Mouse (Mus musculus): ENCODE results near the gene Dbndd2.
A peak's percentile ranks its signal among the peaks of the same experiment; 100 is the strongest.

The Dbndd2 gene

DNA sequence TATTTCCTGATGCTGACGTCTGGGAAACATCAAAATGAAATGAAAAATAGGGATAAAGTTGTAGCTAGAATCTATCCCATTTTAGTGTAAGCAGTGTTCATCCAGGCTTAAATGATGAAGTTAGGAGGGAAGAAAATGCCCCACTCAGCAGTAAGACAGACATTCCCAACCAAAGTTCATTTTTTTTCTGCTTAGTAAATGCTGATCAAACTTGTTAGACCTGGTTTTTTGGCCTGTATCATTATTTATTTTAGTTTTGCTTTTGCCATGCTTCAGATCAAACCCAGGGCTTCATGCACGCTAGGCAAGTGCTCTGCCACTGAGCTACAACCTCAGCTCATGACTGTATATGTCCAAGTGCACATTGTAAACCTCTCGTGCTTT is 39.8 kb upstream of the Dbndd2 start:
- H3K36me3 ChIP-seq (ENCODE audit: control insufficient read depth, insufficient read depth, low read length, poor library complexity, severe bottlenecking), result no peaks in the 10 kb centered on the region

DNA sequence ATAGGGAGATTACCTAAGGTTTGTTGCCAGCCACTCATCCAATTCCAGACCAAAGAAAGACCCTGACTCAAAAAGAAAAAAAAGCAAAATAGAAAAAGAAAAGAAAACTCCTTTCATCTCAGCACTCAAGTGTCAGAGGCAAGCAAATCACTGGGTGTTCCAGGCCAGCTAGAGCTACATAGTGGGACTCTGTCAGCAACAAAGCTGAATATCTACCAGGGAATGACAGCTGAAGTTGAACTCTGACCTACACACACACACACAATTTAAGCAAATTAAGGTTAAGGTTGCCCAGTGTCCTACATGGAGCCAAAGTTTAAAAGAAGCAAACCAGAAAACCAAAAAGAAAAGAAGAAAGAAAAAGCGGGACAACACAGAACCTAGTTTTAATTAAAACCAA is 37.8 kb upstream of the Dbndd2 start:
- Histone ChIP-seq H3K36me3 (ENCODE audit: control insufficient read depth, insufficient read depth, low read length, poor library complexity, severe bottlenecking) (no peaks in the 10 kb centered on the region), H3K27me3 (ENCODE audit: control insufficient read depth, insufficient read depth, low read length, poor library complexity, severe bottlenecking) (no peaks in the 10 kb centered on the region)
- DNase-seq (ENCODE audit: low read depth, low spot score), result no peak

More for the DNA sequence above, 39.8 kb upstream of the Dbndd2 start:
- DNase-seq (ENCODE audit: low read depth, low spot score), result no peak
- no peaks in the 10 kb centered on the region for H3K27me3 ChIP-seq (ENCODE audit: control insufficient read depth, insufficient read depth, low read length, poor library complexity, severe bottlenecking)

DNA sequence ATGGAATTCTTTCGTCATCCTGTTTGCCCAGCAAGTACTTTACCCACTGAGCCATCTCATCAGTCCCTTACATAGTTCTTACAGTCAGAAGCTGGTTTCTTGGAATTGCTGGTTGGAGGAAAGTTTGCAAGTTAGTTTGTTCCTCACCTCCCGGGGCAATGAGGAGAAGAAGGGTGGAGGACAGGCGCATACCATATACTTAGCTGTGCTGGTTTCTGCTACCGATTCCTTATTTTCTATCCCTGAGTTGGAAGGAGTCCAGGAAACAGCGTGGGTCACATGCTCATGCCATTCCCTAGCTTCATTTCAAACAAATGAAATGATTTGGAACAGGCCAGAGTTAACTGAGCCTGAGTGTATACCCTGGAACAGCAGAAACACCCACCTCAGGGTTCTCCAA is 37.0 kb upstream of the Dbndd2 start:
- Histone ChIP-seq H3K36me3 (ENCODE audit: control insufficient read depth, insufficient read depth, low read length, poor library complexity, severe bottlenecking) (no peaks in the 10 kb centered on the region), H3K27me3 (ENCODE audit: control insufficient read depth, insufficient read depth, low read length, poor library complexity, severe bottlenecking) (no peaks in the 10 kb centered on the region)
- DNase-seq (ENCODE audit: low read depth, low spot score), result no peak

DNA sequence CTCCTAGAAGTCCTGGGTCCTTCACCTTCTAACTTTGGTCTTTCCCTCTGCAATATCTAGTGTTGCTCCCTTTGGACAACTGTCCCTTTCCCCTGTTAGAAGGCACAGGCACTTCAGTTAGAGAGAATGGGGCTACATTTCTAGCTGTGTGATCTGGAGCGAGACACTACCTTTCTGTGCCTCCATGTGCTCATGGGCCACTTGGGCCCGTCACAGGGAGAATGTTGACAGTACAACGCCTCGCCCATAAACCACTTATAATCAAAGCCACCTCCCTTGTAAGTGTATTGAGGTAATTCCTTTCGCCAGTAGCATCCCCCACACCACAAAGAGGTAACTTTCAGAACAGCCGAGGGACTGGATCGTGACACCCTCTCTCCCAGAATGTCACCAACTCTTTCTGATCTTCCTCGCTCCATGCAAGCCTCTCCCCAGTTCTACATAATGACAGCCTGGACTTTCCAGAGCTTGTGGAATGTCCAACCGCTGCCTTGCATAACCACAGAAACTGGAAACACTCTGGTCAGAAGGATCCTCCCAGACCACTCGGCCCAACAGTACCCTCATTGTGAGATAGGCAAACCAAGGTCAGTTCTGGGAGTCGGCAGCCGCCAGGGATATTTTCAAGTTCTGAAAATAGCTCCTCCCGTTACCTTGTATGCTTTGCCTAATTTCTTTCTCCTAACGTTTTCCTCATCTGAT is 36.4 kb upstream of the Dbndd2 start:
- no peaks in the 10 kb centered on the region for H3K27me3 ChIP-seq (ENCODE audit: control insufficient read depth, insufficient read depth, low read length, poor library complexity, severe bottlenecking)
- H3K36me3 ChIP-seq (ENCODE audit: control insufficient read depth, insufficient read depth, low read length, poor library complexity, severe bottlenecking), result no peaks in the 10 kb centered on the region
- DNase-seq (ENCODE audit: low read depth, low spot score), result no peak

DNA sequence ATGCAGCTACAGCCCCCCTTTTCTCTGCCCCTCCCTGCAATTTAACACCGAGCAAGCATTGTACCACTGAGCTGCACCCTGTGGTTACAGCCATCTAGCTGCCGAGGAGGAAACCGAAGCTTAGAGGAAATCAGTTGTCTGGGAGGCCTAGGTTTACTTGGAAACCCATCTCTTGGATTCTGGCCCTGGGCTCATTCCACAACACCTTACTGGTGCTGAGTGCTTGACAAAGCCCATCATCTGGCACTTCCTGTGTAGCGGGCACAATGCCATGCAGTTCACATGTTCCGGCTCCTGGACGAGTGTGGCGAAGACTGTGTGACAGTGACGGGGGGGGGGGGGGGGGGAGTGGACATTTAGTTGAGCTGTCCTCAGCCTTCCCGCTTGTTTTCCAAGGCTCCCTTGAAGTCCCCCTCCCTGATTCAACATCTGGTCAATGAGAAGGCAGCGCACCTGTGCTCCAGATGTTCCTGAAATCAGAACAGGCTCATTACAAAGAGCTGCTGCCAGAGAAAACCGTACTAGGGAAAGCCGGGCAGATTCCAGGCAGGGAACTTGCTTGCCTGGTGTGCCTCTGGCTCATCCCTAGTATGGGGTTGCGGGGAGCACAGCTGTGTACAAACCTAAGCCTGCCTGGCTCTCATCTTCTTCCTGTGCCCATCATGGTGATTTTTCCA is 33.8 kb upstream of the Dbndd2 start:
- Histone ChIP-seq H3K27me3 (ENCODE audit: control insufficient read depth, insufficient read depth, low read length, poor library complexity, severe bottlenecking) (no peaks in the 10 kb centered on the region), H3K36me3 (ENCODE audit: control insufficient read depth, insufficient read depth, low read length, poor library complexity, severe bottlenecking) (no peaks in the 10 kb centered on the region)
- DNase-seq (ENCODE audit: low read depth, low spot score), result no peak

DNA sequence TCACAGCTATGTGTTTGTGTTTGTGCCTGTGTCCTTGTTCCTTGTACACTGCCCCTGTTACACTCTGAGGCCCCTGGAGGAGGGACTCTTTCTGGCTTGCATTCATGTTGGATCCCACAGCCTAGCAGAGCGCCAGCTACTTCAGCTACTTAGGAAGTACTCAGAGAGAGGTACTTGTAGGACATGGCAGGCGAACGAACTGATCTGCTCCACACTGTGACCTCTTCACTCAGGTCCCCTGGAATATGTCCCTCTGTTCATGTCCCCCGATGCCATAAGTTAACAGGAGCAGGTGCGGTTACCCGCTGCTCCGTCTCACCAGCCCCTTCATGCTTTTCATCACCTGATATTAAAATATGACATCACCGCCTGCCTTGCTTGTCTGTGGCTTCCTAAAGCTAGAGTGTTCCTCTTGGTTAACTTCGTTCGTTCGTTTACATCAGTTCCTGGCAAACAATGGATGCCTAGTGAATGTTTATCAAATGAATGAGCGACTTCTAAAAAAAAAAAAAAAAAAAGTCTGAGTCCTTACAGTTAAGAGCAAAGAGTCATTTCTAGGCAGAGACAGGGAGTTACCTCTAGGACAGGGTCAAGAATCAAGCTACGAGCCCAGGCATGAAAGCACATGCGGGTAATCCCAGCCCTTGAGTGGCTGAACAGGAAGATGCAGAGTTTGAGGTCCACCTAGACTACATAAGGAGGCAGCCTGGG is 32.7 kb upstream of the Dbndd2 start:
- no peak for DNase-seq (ENCODE audit: low read depth, low spot score)
- Histone ChIP-seq H3K27me3 (ENCODE audit: control insufficient read depth, insufficient read depth, low read length, poor library complexity, severe bottlenecking) (no peaks in the 10 kb centered on the region), H3K36me3 (ENCODE audit: control insufficient read depth, insufficient read depth, low read length, poor library complexity, severe bottlenecking) (no peaks in the 10 kb centered on the region)

DNA sequence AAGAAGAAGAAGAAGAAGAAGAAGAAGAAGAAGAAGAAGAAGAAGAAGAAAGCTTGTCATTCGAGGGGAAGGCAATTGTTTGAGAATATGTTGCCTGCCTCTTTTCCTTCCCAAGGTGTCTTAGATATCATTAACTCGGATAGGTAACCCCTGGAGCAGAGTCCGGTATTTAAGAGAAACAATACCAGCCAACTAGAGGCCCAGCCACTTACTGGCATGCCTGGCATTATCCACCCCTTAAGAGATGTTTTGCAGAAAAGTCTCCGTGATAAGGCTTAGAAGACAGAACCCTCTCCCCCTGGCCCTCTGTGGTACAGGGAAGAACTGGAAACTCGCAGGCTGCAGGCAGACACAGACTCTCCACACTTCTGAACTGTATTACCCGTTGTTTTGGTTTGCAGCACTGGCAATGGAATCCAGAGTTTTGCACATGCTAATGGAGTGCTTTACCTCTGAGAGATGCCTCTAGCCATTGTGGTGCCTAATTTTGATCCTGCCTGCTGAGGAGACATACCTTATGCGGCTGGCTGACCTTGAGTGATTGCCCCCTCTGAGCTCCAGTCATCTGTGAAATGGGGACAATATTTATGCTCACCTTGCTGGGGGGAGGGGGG is 31.9 kb upstream of the Dbndd2 start:
- DNase-seq (ENCODE audit: low read depth, low spot score), result no peak
- Histone ChIP-seq H3K36me3 (ENCODE audit: control insufficient read depth, insufficient read depth, low read length, poor library complexity, severe bottlenecking) (no peaks in the 10 kb centered on the region), H3K27me3 (ENCODE audit: control insufficient read depth, insufficient read depth, low read length, poor library complexity, severe bottlenecking) (no peaks in the 10 kb centered on the region)

DNA sequence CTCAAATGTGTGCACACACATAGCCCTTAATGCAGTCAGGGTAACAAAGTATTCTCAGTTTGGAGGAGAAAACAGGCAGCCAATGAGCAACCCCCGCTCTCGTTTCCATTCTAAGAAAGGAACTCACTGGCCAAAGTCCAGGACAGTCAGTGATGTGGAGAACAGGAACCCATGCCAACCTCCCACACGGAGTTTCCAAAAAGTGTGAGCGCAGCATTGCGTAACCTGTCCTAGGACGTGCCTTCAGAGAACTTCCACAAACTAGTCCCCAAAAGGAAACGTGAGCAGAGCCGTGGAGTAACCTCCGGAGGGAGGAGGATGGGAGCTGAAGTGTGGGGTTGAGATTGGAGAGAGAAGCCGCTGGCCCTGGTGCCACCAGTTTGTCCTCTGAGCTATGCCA is 31.1 kb upstream of the Dbndd2 start:
- Histone ChIP-seq H3K36me3 (ENCODE audit: control insufficient read depth, insufficient read depth, low read length, poor library complexity, severe bottlenecking) (no peaks in the 10 kb centered on the region), H3K27me3 (ENCODE audit: control insufficient read depth, insufficient read depth, low read length, poor library complexity, severe bottlenecking) (no peaks in the 10 kb centered on the region)
- no peak for DNase-seq (ENCODE audit: low read depth, low spot score)

DNA sequence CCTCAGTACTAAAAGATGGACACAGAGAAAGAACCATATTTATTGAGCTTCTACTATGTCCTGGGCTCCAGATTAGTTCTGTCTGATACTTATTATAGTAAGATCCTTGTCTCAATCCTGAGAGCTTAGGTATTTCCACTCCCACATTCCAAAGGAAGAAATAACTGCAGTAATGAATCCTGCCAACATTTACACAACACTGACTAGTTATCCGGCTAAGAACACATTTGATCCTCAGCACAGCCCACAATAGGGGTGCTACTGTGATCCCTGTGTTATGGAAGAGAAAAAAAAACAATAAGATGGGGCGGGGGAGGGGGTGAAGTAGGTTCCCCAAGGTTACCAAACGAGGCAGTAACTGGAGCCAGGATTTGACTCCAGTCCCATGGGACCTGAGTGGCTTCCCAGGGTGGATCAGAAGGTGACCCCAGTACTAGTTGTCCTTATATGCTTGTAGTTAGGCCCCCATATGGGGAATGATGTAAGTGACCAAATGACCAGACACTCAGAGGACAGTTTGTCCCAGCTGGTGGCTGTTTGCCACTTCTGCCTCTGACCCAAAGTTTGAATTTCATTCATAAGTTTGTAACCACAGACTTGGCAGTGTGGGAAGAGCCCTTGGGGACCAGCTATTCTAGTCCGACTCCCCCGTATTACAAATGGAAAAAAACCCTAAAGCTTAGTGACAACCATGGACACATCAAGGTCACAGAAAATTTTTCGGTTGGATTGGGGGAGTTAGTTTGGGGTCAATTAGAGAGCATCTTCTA is 30.3 kb upstream of the Dbndd2 start:
- no peaks in the 10 kb centered on the region for H3K36me3 ChIP-seq (ENCODE audit: control insufficient read depth, insufficient read depth, low read length, poor library complexity, severe bottlenecking)
- DNase-seq (ENCODE audit: low read depth, low spot score), result no peak
- no peaks in the 10 kb centered on the region for H3K27me3 ChIP-seq (ENCODE audit: control insufficient read depth, insufficient read depth, low read length, poor library complexity, severe bottlenecking)

DNA sequence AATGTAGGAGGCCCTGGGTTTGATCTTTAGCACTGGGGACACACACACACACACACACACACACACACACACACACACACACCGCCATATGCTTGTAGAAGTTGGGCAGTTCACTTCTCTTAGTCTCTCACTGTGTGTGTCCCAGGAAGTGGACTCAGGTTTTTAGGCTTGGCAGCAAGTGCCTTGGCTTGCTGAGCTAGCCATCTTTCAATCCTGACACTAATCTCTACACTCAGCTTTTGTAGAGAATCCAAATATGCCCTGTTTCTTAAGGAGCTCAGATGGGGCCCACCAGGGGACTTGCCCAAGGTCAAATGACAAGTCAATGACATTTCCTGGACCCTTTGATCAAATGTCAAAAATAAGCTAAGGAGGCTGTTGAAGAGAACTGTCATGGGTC is 29.5 kb upstream of the Dbndd2 start:
- no peaks in the 10 kb centered on the region for H3K27me3 ChIP-seq (ENCODE audit: control insufficient read depth, insufficient read depth, low read length, poor library complexity, severe bottlenecking)
- H3K36me3 ChIP-seq (ENCODE audit: control insufficient read depth, insufficient read depth, low read length, poor library complexity, severe bottlenecking), result no peaks in the 10 kb centered on the region
- DNase-seq (ENCODE audit: low read depth, low spot score), result no peak

DNA sequence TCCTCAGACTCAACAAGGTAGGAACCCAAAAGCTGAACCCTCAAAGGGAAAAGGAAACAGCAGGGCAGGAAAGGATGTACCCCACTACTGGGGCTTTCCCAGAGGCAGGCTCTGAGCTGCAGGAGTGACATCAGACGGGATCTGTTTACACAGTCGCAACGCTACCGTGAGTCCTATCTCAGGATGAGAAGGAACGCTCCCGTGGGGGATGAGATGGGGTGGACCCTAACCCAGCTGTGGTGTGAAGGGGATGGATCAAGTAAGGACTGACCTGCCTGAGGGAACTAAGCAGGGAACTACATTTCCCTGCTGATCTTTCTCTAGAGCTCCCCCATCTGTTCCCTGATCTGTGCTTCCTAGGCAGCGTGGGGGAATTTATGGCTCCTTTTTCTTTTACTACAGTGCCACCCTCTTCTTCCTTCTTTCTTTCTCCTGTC is 29.0 kb upstream of the Dbndd2 start, which contains the start of gene Sys1:
Sys1 (plus strand) TSS at position 101 of the 437 bp plus-strand sequence.
- H3K36me3 ChIP-seq (ENCODE audit: control insufficient read depth, insufficient read depth, low read length, poor library complexity, severe bottlenecking), result no peaks in the 10 kb centered on the region; the same call in 1 of the 2 replicates
- H3K27me3 ChIP-seq (ENCODE audit: control insufficient read depth, insufficient read depth, low read length, poor library complexity, severe bottlenecking), result no peaks in the 10 kb centered on the region
- peak; percentile 53 for DNase-seq (ENCODE audit: low read depth, low spot score)

DNA sequence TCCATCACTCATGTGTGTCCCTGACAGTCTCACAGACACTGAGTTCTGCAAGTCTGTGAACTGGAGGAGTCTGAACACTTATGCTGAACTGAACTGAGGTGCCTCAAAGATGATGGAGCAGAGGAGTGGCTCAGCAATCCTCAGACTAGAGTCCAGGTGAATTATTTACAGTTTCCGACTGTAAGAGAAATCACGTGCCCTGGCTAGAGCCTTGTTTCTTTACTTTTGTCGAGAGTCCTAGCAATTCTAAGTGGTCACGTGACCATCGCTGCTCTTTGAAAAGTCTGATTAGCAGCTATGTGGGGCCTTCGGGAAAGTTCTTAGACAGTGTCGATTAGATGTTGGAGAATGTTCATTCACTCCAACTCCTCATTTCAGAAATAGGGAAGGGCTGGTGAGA is 28.0 kb upstream of the Dbndd2 start:
- Histone ChIP-seq H3K27me3 (ENCODE audit: control insufficient read depth, insufficient read depth, low read length, poor library complexity, severe bottlenecking) (no peaks in the 10 kb centered on the region), H3K36me3 (ENCODE audit: control insufficient read depth, insufficient read depth, low read length, poor library complexity, severe bottlenecking) (no peaks in the 10 kb centered on the region; the same call in 1 of the 2 replicates)
- no peak for DNase-seq (ENCODE audit: low read depth, low spot score)

DNA sequence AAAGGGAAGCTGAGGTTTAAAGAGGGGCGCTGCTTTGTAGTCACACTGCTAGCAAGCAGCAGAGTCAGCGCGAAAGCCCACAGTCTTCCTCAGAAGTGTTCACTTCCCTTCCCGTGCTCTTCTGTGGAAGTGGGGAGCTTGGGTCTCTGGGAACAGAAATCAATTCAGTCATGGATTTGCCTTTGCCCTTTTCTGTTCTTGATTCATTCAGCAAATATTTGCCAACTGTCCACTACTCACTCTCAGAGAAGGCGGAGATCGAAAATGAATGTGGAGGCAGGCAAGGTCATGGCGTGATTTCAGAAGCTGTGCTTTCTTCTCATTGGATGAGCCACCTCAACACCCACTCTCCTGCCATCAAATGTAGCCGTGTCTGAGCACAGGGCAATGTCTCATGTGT is 27.4 kb upstream of the Dbndd2 start:
- peak; percentile 52 for DNase-seq (ENCODE audit: low read depth, low spot score)
- H3K27me3 ChIP-seq (ENCODE audit: control insufficient read depth, insufficient read depth, low read length, poor library complexity, severe bottlenecking), result no peaks in the 10 kb centered on the region
- no peaks in the 10 kb centered on the region; the same call in 1 of the 2 replicates for H3K36me3 ChIP-seq (ENCODE audit: control insufficient read depth, insufficient read depth, low read length, poor library complexity, severe bottlenecking)

Data from splenic B cell, adult 2 months (primary cell).